Mouse (Mus musculus) liver, embryonic 15.5 days (tissue): ENCODE results near the gene Ppia. TPM values are rescaled to one million over a fixed set of nuclear protein-coding genes. Genes with fewer than 3 reads are reported as not detected.

Experiments used
- ATAC-seq: fragments of 200-750 bp; cut with Nextera tagmentation; 2 replicates; pipeline ENCODE4 v1.8.0; 2017; ENCODE audit warnings: moderate number of reproducible peaks, mild to moderate bottlenecking, moderate library complexity; ENCODE audit not compliant: insufficient read depth
- H3K27ac ChIP-seq: fragments of 300-500 bp; sonication (generic); replicated peaks from 2 replicates; pipeline ENCODE4 v1.5.1; 2015; ENCODE audit warnings: mild to moderate bottlenecking, inconsistent platforms
- H3K27me3 ChIP-seq: fragments of 300-500 bp; sonication (generic); 2 replicates; pipeline ENCODE4 v1.6.1; 2015; ENCODE audit warnings: mild to moderate bottlenecking, inconsistent platforms
- H3K36me3 ChIP-seq: fragments of 300-500 bp; sonication (generic); replicated peaks from 2 replicates; pipeline ENCODE4 v1.6.1; 2015; ENCODE audit warnings: moderate library complexity, mild to moderate bottlenecking, inconsistent platforms
- H3K4me1 ChIP-seq: fragments of 300-500 bp; sonication (generic); replicated peaks from 2 replicates; pipeline ENCODE4 v1.6.1; 2015; ENCODE audit warnings: inconsistent platforms
- H3K4me2 ChIP-seq: fragments of 300-500 bp; sonication (generic); 2 replicates; pipeline ENCODE4 v1.6.1; 2015; ENCODE audit warnings: moderate library complexity, mild to moderate bottlenecking, inconsistent platforms
- H3K4me3 ChIP-seq: fragments of 300-500 bp; sonication (generic); replicated peaks from 2 replicates; pipeline ENCODE4 v1.5.1; 2015; ENCODE audit warnings: mild to moderate bottlenecking, inconsistent platforms
- H3K9ac ChIP-seq: fragments of 300-500 bp; sonication (generic); 2 replicates; pipeline ENCODE4 v1.6.1; 2015; ENCODE audit warnings: moderate library complexity, mild to moderate bottlenecking, inconsistent platforms
- H3K9me3 ChIP-seq: fragments of 300-500 bp; sonication (generic); replicated peaks from 2 replicates; pipeline ENCODE4 v1.6.1; 2016; ENCODE audit warnings: inconsistent platforms
- WGBS: fragments of 180-500 bp; shearing (Covaris S2); methylation state at CpG from one replicate; pipeline ENCODE4 v1.1.7; 2015; ENCODE audit warnings: mixed read lengths; ENCODE audit not compliant: insufficient replicate concordance; 5-methylcytosine and 5-hydroxymethylcytosine counted together
- polyA plus RNA-seq: library from polyadenylated mRNA; unstranded; fragments of >200 nt; fragmentation: Nextera tagmentation; extraction: Ambion mirVana; gene quantifications from 2 replicates; pipeline ENCODE4 v1.2.1, GENCODE M21; 2015

Ppia gene
- polyA plus RNA-seq, 1 experiment from 2014 or later = 2,518 TPM

DNA sequence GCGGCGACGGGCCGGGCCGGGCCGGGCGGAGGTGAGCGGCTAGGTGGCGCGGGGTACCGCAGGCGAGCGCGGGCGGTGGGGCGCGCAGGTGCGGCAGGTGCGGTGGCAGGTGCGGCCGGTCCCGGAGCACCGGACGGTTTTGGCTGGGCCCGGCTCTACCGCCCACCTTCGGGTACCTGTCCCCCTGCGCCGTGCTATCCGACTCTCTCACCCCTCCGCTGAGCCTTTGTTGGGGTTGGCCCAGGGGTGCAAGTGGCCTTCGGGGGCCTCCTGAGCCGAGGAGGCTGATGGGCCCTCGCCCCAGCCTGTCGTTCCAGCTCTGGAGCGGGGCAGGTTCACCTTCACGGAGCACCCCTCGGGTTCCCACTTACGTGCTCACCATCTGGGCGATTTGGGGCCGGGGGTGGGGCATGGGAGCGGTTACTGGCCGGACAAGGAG, 25.7 kb upstream of the Ppia start:
- Histone ChIP-seq H3K9ac (peak overlapping the region; percentile 86), H3K4me3 (peak overlapping the region; percentile 97), H3K4me2 (peak overlapping the region; percentile 97), H3K4me1 (peaks cover 36% of the 10 kb centered on the region), H3K9me3 (no peaks in the 10 kb centered on the region), H3K27me3 (no peaks in the 10 kb centered on the region), H3K36me3 (peaks cover 16% of the 10 kb centered on the region), H3K27ac (peak overlapping the region; percentile 68)
- WGBS = under 1% methylated on average over 37 of the region's 43 CpGs
- peak; percentile 1; the same call in 1 of the 2 replicates for ATAC-seq

- WGBS = 80% methylated on average over 8 of the region's 8 CpGs
- ATAC-seq = no peak
- H3K4me3 ChIP-seq = peak overlapping the region; percentile 97
Measured at GRCm38 (mm10) chr11:6390376-6391053, 24.7 kb upstream of the Ppia start.

GRCm38 (mm10) chr11:6391516-6392276, 23.5 kb upstream of the Ppia start:
- Histone ChIP-seq H3K36me3 (peaks cover 35% of the 10 kb centered on the region), H3K9ac (no peak overlapping the region), H3K27ac (no peak overlapping the region), H3K27me3 (no peaks in the 10 kb centered on the region), H3K4me1 (peaks cover 36% of the 10 kb centered on the region), H3K4me2 (no peak overlapping the region), H3K4me3 (no peak overlapping the region), H3K9me3 (no peaks in the 10 kb centered on the region)
- no peak for ATAC-seq
- 72% methylated on average over 8 of the region's 8 CpGs for WGBS

More at GRCm38 (mm10) chr11:6390376-6391053, 24.7 kb upstream of the Ppia start:
- H3K9ac ChIP-seq = peak overlapping the region; percentile 86
- H3K27me3 ChIP-seq = no peaks in the 10 kb centered on the region
- H3K4me1 ChIP-seq = peaks cover 36% of the 10 kb centered on the region
- no peak overlapping the region; the same call in 1 of the 2 replicates for H3K27ac ChIP-seq
- peak overlapping the region; percentile 97 for H3K4me2 ChIP-seq
- peaks cover 25% of the 10 kb centered on the region for H3K36me3 ChIP-seq
- no peaks in the 10 kb centered on the region for H3K9me3 ChIP-seq

DNA sequence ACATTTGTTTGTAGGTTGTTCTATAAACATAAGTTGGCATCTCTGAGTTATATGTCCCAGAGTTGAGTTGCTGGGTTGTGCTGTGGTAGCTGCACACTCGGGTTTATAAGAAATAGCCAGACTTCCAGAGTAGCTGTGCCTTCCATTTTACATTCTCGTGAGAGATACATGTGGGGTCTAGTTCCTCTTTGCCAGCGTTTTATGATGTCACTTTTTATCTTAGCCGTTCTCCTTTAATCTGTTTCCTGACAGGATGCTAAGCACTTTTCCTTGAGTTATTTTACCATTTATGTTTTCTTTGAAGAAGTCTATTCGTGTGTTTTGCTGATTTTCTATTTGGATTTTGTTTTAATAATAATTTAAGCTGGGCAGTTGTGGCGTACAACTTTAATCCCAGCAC, 22.4 kb upstream of the Ppia start:
- peaks cover 36% of the 10 kb centered on the region for H3K4me1 ChIP-seq
- H3K36me3 ChIP-seq = peaks cover 47% of the 10 kb centered on the region
- H3K4me3 ChIP-seq = no peak overlapping the region
- H3K27me3 ChIP-seq = no peaks in the 10 kb centered on the region
- H3K4me2 ChIP-seq = no peak overlapping the region
- H3K27ac ChIP-seq = no peak overlapping the region
- 33% methylated on average over 6 of the region's 6 CpGs for WGBS
- ATAC-seq = no peak
- H3K9ac ChIP-seq = no peak overlapping the region
- no peaks in the 10 kb centered on the region for H3K9me3 ChIP-seq

DNA sequence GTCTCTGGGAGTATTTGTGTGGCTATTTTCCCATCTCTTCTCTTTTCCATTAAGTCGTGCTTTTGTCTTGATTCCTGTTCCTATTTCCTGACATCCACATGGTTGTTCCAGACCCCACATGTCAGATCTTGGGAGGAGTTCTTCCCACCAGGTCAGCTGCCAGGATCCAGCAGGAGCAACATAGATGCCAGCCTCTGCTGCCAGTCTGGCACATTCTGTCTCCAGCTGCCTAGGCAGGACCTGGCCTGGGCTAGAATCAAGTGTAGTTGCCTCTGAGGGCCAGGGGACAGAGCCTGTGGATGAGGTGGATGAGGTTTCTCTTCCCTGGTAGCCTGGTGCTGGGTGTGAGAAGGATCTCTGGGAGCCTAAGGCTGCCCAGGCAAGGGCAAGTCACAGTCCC, 21.4 kb upstream of the Ppia start:
- Histone ChIP-seq H3K27me3 (no peaks in the 10 kb centered on the region), H3K9me3 (no peaks in the 10 kb centered on the region), H3K4me2 (no peak overlapping the region), H3K9ac (no peak overlapping the region), H3K27ac (no peak overlapping the region), H3K36me3 (peaks cover 57% of the 10 kb centered on the region), H3K4me1 (peaks cover 28% of the 10 kb centered on the region), H3K4me3 (no peak overlapping the region)
- no peak for ATAC-seq
- 42% methylated on average over 1 of the region's 1 CpGs for WGBS

- ATAC-seq = no peak
- 82% methylated on average over 5 of the region's 5 CpGs for WGBS
- Histone ChIP-seq H3K4me3 (no peak overlapping the region), H3K36me3 (peaks cover 72% of the 10 kb centered on the region), H3K4me1 (peaks cover 17% of the 10 kb centered on the region), H3K27ac (no peak overlapping the region), H3K27me3 (no peaks in the 10 kb centered on the region), H3K4me2 (no peak overlapping the region), H3K9me3 (no peaks in the 10 kb centered on the region), H3K9ac (no peak overlapping the region)
Measured at GRCm38 (mm10) chr11:6395565-6395964, 19.7 kb upstream of the Ppia start.

DNA sequence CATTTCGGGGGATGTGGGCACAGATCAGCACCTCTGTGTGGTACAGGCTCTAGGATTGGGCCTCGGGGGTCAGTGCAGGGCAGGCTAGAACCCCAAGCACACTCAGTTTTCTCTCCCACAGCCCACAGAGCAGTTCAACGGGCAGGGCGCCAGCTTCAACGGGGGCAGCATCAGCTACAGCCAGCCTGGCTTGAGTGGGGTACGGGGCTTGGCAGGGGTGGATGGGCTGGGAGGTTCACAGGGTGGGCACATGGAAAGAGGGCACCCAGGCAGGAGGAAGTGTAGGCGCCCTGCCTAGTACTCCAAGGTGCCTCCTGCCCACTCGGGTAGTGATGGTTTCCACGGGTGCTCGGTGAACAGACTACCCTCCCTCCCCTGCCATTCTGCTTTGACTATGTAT, 17.1 kb upstream of the Ppia start:
- no peak overlapping the region for H3K4me3 ChIP-seq
- no peak overlapping the region for H3K4me2 ChIP-seq
- 88% methylated on average over 10 of the region's 10 CpGs for WGBS
- H3K27me3 ChIP-seq = no peaks in the 10 kb centered on the region
- no peak overlapping the region for H3K27ac ChIP-seq
- no peaks in the 10 kb centered on the region for H3K4me1 ChIP-seq
- peaks cover 89% of the 10 kb centered on the region for H3K36me3 ChIP-seq
- H3K9me3 ChIP-seq = no peaks in the 10 kb centered on the region
- H3K9ac ChIP-seq = no peak overlapping the region
- ATAC-seq = no peak

DNA sequence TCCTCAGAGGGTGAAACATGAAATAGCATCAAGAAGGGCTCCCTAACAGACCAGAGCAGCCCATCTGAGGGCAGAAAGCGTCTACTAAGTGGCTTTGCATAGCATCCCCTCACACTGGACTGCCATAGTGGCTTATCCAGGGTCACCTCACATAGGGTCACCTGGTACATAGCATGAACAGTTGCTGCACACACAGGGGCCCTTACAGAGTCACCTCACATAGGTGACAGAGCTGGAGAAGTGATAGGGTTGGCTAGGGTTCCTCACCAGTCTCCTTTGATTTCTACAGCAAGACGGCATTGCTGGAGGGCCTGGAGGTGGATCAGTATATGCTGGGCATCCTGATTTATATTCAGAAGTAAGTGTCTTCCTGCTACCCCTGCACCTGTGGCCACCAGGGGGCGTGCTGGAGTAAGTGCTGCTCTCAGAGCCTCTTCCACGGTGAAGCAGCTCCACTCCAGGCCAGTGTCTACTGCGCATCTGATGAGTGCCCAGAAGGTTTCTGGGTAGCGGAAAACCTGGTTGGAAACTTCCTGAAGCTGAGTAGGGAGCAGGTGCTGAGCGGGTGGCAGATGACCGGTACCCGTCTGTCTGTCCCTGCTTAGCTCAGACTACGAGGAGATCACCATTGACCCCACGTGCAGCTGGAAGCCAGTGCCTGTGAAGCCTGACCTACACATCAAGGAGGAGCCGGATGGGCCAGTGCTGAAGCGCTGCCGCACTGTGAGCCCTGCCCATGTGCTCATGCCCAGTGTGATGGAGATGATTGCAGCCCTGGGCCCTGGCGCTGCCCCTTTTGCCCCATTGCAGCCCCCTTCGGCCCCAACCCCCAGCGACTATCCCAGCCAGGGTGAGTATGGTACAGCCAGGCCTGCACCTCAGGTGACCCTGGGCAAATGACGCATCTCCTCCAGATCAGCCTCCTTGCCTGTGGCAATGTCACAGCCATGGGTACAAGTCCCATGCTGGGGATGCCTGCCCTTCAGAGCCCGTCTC, 12.4 kb upstream of the Ppia start:
- no peaks in the 10 kb centered on the region for H3K9me3 ChIP-seq
- H3K4me1 ChIP-seq = peaks cover 14% of the 10 kb centered on the region
- no peak overlapping the region for H3K4me3 ChIP-seq
- no peak overlapping the region for H3K9ac ChIP-seq
- WGBS = 76% methylated on average over 19 of the region's 19 CpGs
- peaks cover 81% of the 10 kb centered on the region for H3K36me3 ChIP-seq
- H3K4me2 ChIP-seq = no peak overlapping the region
- 0 out of 2 replicates have a peak, but pooled peaks have one; percentile 22 for ATAC-seq
- no peak overlapping the region for H3K27ac ChIP-seq
- H3K27me3 ChIP-seq = no peaks in the 10 kb centered on the region

DNA sequence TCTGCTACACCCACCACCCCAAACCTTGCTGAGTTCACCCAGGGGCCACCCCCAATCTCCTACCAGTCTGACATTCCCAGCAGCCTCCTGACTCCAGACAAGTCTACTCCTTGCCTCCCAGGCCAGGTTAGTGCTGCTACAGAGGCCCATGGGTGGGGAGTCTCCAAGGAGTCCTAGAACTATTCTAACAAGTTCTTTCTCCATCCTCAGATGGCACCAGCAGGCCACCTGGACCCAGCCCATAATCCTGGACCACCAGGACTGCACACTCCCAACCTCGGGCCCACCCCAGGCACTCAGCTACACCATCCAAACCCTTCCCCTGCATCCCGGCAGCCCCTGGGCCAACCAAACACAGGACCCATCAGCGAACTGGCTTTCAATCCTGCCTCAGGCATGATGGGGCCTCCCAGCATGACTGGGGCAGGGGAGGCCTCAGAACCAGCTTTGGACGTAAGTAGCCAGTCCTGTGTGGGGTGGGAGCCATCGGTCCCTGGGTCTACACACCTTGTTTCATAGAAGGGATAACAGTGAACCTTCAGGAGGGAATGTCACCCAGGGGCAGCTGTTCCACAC, 11.3 kb upstream of the Ppia start:
- H3K9ac ChIP-seq = no peak overlapping the region
- no peaks in the 10 kb centered on the region for H3K9me3 ChIP-seq
- peaks cover 70% of the 10 kb centered on the region for H3K36me3 ChIP-seq
- no peak overlapping the region for H3K27ac ChIP-seq
- no peak overlapping the region for H3K4me2 ChIP-seq
- no peak overlapping the region for H3K4me3 ChIP-seq
- no peaks in the 10 kb centered on the region for H3K27me3 ChIP-seq
- H3K4me1 ChIP-seq = peaks cover 14% of the 10 kb centered on the region
- 83% methylated on average over 5 of the region's 5 CpGs for WGBS
- no peak for ATAC-seq

DNA sequence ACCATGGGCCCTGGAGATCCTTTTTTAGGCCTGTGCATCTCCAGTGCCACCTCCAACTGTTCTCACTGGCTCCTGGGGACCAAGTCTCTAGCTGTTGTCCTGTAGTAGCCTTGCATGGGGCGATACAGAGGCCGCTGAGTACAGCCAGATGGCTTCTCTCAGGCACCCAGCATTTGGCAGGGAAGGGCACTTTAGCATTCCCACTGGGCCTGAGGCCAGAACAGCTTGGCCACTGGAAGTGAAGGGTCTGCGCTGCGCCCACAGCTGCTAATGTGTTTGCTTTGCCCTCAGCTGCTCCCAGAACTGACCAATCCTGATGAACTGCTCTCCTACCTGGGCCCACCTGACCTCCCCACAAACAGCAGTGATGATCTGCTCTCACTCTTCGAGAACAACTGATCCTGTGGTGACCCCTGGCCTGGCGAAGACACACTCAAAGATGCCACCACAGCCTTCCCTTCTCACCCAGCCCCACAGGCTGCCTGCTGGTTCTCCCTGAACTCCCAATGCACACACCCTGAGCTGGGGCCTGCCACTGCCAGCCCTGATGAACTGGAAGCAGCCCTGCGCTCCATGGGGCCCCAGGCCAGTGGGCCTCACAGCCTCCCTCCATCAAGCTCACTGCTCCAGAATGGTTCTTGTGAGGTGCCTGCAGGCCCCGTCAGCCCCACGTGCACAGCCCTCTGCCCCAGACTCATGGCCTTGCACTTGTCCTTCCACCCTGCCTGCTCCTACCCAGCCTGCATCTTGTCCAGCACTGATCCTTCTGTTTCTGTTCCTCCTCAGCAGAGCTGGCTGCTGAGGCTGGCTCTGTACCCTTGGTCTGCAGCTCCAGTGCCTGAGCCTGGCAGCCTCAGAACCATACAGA, 10.3 kb upstream of the Ppia start:
- peaks cover 60% of the 10 kb centered on the region for H3K36me3 ChIP-seq
- H3K4me2 ChIP-seq = no peak overlapping the region
- no peak overlapping the region for H3K27ac ChIP-seq
- no peaks in the 10 kb centered on the region for H3K27me3 ChIP-seq
- no peak for ATAC-seq
- no peak overlapping the region for H3K9ac ChIP-seq
- H3K9me3 ChIP-seq = no peaks in the 10 kb centered on the region
- H3K4me1 ChIP-seq = peaks cover 19% of the 10 kb centered on the region
- WGBS = 78% methylated on average over 9 of the region's 9 CpGs
- no peak overlapping the region for H3K4me3 ChIP-seq
